Mouse (Mus musculus): ENCODE measurements around the gene Whamm. TPM values are rescaled to one million over a fixed set of nuclear protein-coding genes. Genes with fewer than 3 reads are reported as not detected.

The Whamm gene
- total RNA-seq, 2 experiments from 2014 or later = 5.9 to 6.5 TPM

DNA sequence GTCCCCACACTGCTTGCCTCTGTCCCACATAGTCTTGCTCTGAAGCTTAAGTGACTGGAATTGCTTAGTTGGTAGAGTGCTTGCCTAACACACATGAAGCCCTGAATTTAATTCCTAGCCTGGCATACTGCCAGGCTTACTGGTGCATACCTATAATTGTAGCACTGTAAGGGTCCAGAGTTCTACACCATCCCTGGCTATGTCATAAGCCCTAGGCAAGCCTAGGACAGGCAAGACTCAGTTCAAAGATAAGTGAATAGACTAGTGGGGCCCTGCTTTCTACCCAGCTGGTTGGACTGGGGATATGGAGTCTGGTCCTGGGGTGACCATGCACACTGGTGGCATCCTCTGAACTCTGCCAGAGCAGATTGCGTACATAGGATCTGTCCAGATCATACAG is 26.6 kb downstream of the Whamm start:
- no peak for DNase-seq

DNA sequence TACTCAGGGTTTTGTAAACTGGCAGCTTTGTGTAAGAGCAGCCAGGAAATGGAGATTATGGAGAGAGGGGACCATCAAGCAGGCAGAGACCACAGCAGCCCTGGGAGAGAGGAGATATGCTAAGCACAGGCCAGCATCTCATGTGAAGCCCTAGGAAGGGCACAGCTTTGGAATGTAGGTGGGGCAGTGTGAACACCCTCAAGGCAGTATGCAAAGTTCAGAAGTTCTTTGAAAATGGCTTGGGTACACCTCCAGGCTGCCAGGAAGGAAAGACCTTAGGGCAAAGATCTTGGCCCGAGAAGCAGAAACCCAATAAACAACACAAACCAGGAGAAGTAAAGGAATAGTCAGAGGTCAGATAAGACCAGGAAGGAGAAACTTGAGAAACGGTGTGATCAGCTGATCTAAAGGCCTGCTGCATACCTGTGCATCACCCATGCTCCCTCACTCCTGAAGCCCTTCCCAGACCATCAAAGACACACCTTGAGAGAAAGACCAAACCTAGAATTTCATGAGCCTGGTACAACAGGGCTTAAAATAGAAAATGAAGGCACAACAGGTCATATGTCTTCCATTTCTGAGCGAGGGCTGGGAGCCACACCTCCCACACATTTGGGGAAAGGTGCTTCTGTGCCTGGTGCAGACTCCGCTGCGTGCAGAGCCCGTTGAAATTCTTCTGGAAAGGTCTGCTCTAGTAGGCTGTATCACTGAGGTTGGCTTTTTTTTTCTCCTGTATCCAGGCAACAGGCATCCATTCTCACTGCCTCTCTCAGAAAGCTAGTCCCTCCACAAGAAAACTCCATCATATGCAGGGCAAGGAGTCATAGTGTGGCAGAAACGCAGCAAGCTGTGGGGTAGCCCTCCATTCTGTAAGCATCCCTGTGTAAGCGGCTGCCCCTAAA is 28.6 kb downstream of the Whamm start:
- DNase-seq = no peak

GRCm38 (mm10) chr7:81604991-81605390 is 33.9 kb downstream of the Whamm start:
- DNase-seq = no peak

GRCm38 (mm10) chr7:81605489-81605888 is 34.4 kb downstream of the Whamm start:
- DNase-seq = no peak

DNA sequence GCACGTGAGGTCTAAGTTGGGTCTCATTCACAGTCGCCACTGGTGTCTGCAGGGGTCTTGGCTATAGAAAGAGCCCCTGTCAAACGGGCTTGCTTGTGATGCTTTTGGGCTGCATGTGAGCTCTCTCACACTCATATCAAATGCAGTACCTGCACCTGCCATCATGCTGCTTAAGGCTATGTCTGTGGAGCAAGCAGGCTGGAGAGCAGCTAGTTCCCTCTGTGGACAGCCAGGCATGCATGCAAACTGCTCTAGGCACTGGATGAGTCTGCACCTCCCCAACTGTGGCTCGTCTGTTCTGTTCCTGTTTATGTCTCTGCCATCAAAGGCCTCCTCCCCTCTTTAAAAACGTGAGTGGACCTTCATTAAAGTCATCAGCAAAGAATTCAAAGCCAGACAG is 35.4 kb downstream of the Whamm start:
- no peak for DNase-seq

- peak; percentile 33 for DNase-seq
Observed at GRCm38 (mm10) chr7:81610125-81610524, 39.1 kb downstream of the Whamm start.

- peak; percentile 17 for DNase-seq
Observed at GRCm38 (mm10) chr7:81612856-81613635, 42.0 kb downstream of the Whamm start.

GRCm38 (mm10) chr7:81615031-81615430 is 44.0 kb downstream of the Whamm start:
- no peak for DNase-seq

GRCm38 (mm10) chr7:81622793-81623192 is 51.7 kb downstream of the Whamm start:
- DNase-seq = no peak

GRCm38 (mm10) chr7:81623767-81624166 is 52.7 kb downstream of the Whamm start:
- DNase-seq = no peak

- DNase-seq = no peak
Observed at GRCm38 (mm10) chr7:81626460-81626859, 55.4 kb downstream of the Whamm start.

DNA sequence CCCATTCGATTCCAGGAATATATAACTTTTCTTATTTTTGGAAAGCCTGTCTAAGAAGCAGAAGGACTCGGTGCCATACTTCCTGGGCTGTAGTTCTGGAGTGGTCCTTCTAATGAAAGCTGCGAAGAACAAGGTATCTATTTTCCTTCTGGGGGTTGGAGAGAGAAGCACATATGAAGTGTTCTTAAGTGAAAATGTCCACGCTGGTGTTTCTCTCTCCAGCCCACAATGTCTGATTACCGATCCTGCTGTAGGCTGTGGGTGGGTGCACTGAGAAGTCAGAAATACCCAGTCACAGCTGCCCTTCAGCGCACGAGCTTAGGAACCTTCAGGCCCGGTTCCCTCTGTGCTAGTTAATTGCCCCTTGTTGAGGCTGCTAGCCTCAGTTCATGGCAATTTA is 60.2 kb downstream of the Whamm start:
- DNase-seq = no peak

DNA sequence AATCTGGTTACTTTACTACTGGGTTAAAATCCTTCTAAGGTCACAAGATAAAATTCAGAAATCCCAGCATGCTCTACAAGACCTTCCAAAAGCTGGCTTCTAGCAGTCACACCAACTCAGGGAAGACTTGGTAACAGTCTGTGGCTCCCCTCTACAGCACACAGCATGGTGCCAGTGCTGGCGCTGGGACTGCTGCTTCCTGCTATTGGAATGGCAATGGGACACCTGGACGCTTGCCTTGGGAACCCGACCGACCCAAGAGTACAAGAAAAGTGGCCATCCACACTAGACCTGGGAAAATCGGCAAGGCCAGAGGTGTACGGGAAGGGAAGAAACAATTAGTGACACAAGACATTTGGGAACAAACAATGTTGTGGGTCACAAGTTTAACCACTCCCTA is 61.5 kb downstream of the Whamm start:
- no peak for DNase-seq

- no peak for DNase-seq
Observed at GRCm38 (mm10) chr7:81641101-81641500, 70.0 kb downstream of the Whamm start.

GRCm38 (mm10) chr7:81644551-81645235 is 73.6 kb downstream of the Whamm start:
- no peak for DNase-seq

Other genes starting within 250 kb of the Whamm start
- gene Rps17, start 226.0 kb upstream of the Whamm start, total RNA-seq (2021) = 1,000 to 10,000 TPM; 1,068 to 1,095 TPM
- gene Cpeb1, start 115.8 kb upstream of the Whamm start, total RNA-seq (2021) = 10 to 100 TPM; 10.5 to 17.4 TPM
- 1 to 10 TPM; 4.5 to 4.9 TPM for gene Ap3b2, start 77.3 kb upstream of the Whamm start, total RNA-seq (2021)
- gene BC048679, start 73.0 kb upstream of the Whamm start, total RNA-seq (2021) = not detected
- 100 to 1,000 TPM; 195 to 220 TPM for gene Fsd2, start 4.3 kb upstream of the Whamm start, total RNA-seq (2021)
- 10 to 100 TPM; 26.1 to 26.3 TPM for gene Homer2, start 136.3 kb downstream of the Whamm start, total RNA-seq (2021)
- 10 to 100 TPM; 26.7 to 27.9 TPM for gene Ramac, start 191.7 kb downstream of the Whamm start, total RNA-seq (2021)
- 10 to 100 TPM; 23.6 to 24.5 TPM for gene 3110040N11Rik, start 218.2 kb downstream of the Whamm start, total RNA-seq (2021)

Measured in gastrocnemius, postnatal 10 days (tissue).